Mouse (Mus musculus) hindbrain, embryonic 13.5 days (tissue): ENCODE results near the gene Gm10961. TPM values are rescaled to one million over a fixed set of nuclear protein-coding genes. Genes with fewer than 3 reads are reported as not detected.

Experiments
- ATAC-seq: fragments of 200-750 bp; cut with Nextera tagmentation; 2 replicates; pipeline ENCODE4 v1.8.0; 2017; ENCODE audit warnings: moderate TSS enrichment; ENCODE audit not compliant: low FRiP score
- H3K27ac ChIP-seq: fragments of 300-500 bp; sonication (generic); 2 replicates; pipeline ENCODE4 v1.5.1; 2015; ENCODE audit warnings: inconsistent platforms, mild to moderate bottlenecking, moderate library complexity
- H3K27me3 ChIP-seq: fragments of 300-500 bp; sonication (generic); 2 replicates; pipeline ENCODE4 v1.6.1; 2015; ENCODE audit warnings: mild to moderate bottlenecking, inconsistent platforms
- H3K36me3 ChIP-seq: fragments of 300-500 bp; sonication (generic); 2 replicates; pipeline ENCODE4 v1.6.1; 2015; ENCODE audit warnings: mild to moderate bottlenecking, inconsistent platforms
- H3K4me1 ChIP-seq: fragments of 300-500 bp; sonication (generic); replicated peaks from 2 replicates; pipeline ENCODE4 v1.6.1; 2015; ENCODE audit warnings: inconsistent platforms
- H3K4me2 ChIP-seq: fragments of 300-500 bp; sonication (generic); 2 replicates; pipeline ENCODE4 v1.6.1; 2015; ENCODE audit warnings: inconsistent platforms, mild to moderate bottlenecking, moderate library complexity
- H3K4me3 ChIP-seq: fragments of 300-500 bp; sonication (generic); 2 replicates; pipeline ENCODE4 v1.5.1; 2015; ENCODE audit warnings: mild to moderate bottlenecking, inconsistent platforms
- H3K9ac ChIP-seq: fragments of 300-500 bp; sonication (generic); 2 replicates; pipeline ENCODE4 v1.6.1; 2015; ENCODE audit warnings: mild to moderate bottlenecking, inconsistent platforms
- H3K9me3 ChIP-seq: fragments of 300-500 bp; sonication (generic); 2 replicates; pipeline ENCODE4 v1.6.1; 2016; ENCODE audit warnings: inconsistent platforms
- WGBS: fragments of 180-500 bp; shearing (Covaris S2); methylation state at CpG from one replicate; pipeline ENCODE4 v1.1.7; 2015; 5-methylcytosine and 5-hydroxymethylcytosine counted together
- polyA plus RNA-seq: library from polyadenylated mRNA; unstranded; fragments of >200 nt; fragmentation: Nextera tagmentation; extraction: Ambion mirVana; gene quantifications from 2 replicates; pipeline ENCODE4 v1.2.1, GENCODE M21; 2015

Gm10961 gene
- polyA plus RNA-seq, 1 experiment from 2014 or later, result not detected

DNA sequence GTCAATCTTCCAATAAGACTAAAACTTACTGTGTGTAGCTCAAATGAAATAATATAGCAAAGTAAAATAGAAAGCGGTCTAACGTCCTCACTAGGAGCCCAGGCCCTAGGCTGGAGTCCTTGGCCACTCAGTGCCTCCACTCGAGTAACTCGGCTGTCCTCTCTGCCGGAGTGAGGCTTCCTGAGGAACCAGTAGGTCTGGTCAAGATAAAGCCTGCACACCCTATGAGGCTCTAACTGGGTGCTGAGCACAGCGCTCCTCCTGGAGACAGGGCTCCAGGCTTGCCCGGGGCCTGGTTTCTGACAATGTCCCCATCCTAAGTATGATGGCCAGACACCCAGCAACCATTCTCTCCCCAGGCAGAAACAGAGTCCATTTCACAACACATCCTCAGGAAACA, 8.6 kb upstream of the Gm10961 start:
- WGBS, result 99% methylated on average over 7 of the region's 7 CpGs
- H3K4me3 ChIP-seq, result no peak overlapping the region

DNA sequence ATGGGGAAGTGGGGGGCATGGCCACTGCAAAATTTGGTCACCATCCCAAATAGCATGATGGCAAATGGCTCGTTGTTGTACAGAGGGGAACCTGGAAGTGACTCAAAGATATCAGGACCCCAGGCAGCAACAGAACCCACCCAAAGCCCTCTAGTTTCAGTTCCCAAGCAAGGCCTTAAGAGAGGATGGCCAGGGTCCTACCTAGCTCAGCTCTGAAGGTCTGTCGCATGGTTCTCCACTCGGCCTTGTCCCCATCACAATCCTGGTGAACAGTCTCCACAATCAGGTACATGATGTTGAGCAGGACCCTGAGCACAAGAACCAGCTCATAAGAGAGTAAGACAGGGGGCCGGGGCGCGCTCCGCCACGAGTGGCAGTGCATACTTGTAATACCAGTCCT, 6.7 kb upstream of the Gm10961 start:
- H3K4me3 ChIP-seq, result no peak overlapping the region
- H3K27ac ChIP-seq, result no peak overlapping the region
- H3K9me3 ChIP-seq, result no peaks in the 10 kb centered on the region
- WGBS, result 97% methylated on average over 8 of the region's 8 CpGs
- H3K9ac ChIP-seq, result no peak overlapping the region
- peaks cover 11% of the 10 kb centered on the region for H3K4me1 ChIP-seq
- no peaks in the 10 kb centered on the region for H3K27me3 ChIP-seq
- H3K4me2 ChIP-seq, result no peak overlapping the region
- ATAC-seq, result no peak
- H3K36me3 ChIP-seq, result peaks cover 92% of the 10 kb centered on the region

More for the DNA sequence above, 8.6 kb upstream of the Gm10961 start:
- Histone ChIP-seq H3K9me3 (no peaks in the 10 kb centered on the region), H3K27ac (no peak overlapping the region), H3K9ac (no peak overlapping the region), H3K27me3 (no peaks in the 10 kb centered on the region), H3K4me2 (no peak overlapping the region), H3K4me1 (no peaks in the 10 kb centered on the region), H3K36me3 (peaks cover 97% of the 10 kb centered on the region)
- ATAC-seq, result no peak

- Histone ChIP-seq H3K4me2 (no peak overlapping the region), H3K36me3 (peaks cover 87% of the 10 kb centered on the region), H3K27me3 (no peaks in the 10 kb centered on the region), H3K4me1 (peaks cover 22% of the 10 kb centered on the region), H3K4me3 (no peak overlapping the region), H3K9me3 (no peaks in the 10 kb centered on the region), H3K9ac (no peak overlapping the region), H3K27ac (no peak overlapping the region)
- ATAC-seq, result no peak
- WGBS, result 92% methylated on average over 8 of the region's 8 CpGs
Observed at GRCm38 (mm10) chr3:107625536-107625935, 5.6 kb upstream of the Gm10961 start.

DNA sequence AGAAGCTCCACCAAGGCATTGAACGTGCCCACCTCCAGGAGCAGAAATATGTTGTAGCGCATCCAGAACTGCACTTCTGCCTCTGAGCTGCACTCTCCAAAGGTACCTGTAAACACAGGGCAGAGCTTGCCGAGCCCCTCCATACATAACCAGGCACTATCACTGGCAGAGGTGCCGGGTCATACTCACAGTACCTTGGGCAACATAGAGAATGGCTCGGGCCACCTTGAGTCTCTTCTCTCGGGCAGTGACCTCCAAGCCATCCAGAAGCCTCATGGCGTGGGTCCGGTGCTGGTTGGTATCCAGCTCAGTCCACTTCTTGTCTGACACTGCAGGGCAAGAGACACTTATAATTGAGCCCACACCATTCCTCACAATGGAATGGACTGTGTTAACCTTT, 4.4 kb upstream of the Gm10961 start:
- whole genome bisulfite sequencing, result 97% methylated on average over 8 of the region's 8 CpGs
- H3K36me3 ChIP-seq, result peaks cover 75% of the 10 kb centered on the region
- no peak overlapping the region for H3K27ac ChIP-seq
- no peaks in the 10 kb centered on the region for H3K27me3 ChIP-seq
- no peak overlapping the region for H3K9ac ChIP-seq
- peaks cover 24% of the 10 kb centered on the region for H3K4me1 ChIP-seq
- no peak overlapping the region for H3K4me3 ChIP-seq
- H3K4me2 ChIP-seq, result no peak overlapping the region
- H3K9me3 ChIP-seq, result no peaks in the 10 kb centered on the region
- ATAC-seq, result no peak

- Histone ChIP-seq H3K9me3 (no peaks in the 10 kb centered on the region), H3K4me1 (peaks cover 29% of the 10 kb centered on the region), H3K4me3 (no peak overlapping the region), H3K4me2 (no peak overlapping the region), H3K36me3 (peaks cover 66% of the 10 kb centered on the region), H3K9ac (no peak overlapping the region), H3K27me3 (no peaks in the 10 kb centered on the region), H3K27ac (no peak overlapping the region)
- ATAC-seq, result no peak
- WGBS, result 86% methylated on average over 7 of the region's 7 CpGs
Observed at GRCm38 (mm10) chr3:107627641-107628040, 3.5 kb upstream of the Gm10961 start.

GRCm38 (mm10) chr3:107628551-107628950, 2.6 kb upstream of the Gm10961 start:
- WGBS, result 95% methylated on average over 2 of the region's 2 CpGs
- Histone ChIP-seq H3K27ac (no peak overlapping the region), H3K4me3 (no peak overlapping the region), H3K27me3 (no peaks in the 10 kb centered on the region), H3K36me3 (peaks cover 57% of the 10 kb centered on the region), H3K4me1 (peaks cover 29% of the 10 kb centered on the region), H3K9me3 (no peaks in the 10 kb centered on the region), H3K9ac (no peak overlapping the region), H3K4me2 (no peak overlapping the region)
- ATAC-seq, result no peak

- ATAC-seq, result no peak
- Histone ChIP-seq H3K9ac (no peak overlapping the region), H3K4me2 (peak overlapping the region; percentile 76), H3K27me3 (no peaks in the 10 kb centered on the region), H3K36me3 (peaks cover 48% of the 10 kb centered on the region), H3K27ac (no peak overlapping the region), H3K9me3 (no peaks in the 10 kb centered on the region), H3K4me3 (peak overlapping the region; percentile 8; the same call in 1 of the 2 replicates), H3K4me1 (peaks cover 29% of the 10 kb centered on the region)
- WGBS, result 96% methylated on average over 4 of the region's 4 CpGs
Observed at GRCm38 (mm10) chr3:107629411-107629810, 1.7 kb upstream of the Gm10961 start.

DNA sequence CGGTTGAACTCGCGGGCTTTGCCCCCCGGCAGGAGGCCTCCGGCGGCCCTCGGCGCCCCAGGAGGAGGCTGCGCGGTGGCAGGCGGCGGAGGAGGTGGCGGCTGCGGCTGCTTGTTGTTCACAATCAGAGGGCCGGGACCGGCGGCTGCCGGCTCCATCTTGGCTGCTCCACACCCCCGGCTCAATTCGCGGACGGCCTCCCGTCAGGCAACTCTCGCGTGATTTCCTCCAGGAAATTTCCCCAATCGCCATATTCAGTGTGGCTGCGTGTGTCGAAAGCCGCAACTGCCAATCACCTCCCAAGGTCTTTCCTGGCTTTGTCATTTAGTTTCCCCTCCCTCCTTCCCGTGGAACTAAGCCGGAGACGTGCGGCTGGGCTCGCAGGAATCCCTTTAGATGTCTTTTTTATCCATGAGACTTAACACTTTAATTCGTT, 419 bp downstream of the Gm10961 start, which contains the start of gene Strip1:
Strip1 (minus strand) TSS at position 172 of the 436 bp plus-strand sequence.
- peak within 1 kb of the TSS; percentile 98 for H3K27ac ChIP-seq
- H3K36me3 ChIP-seq, result peaks cover 27% of the 10 kb centered on the region
- H3K9ac ChIP-seq, result peak within 1 kb of the TSS; percentile 97
- peak; percentile 94 for ATAC-seq
- no peaks in the 10 kb centered on the region for H3K27me3 ChIP-seq
- no peaks in the 10 kb centered on the region for H3K9me3 ChIP-seq
- H3K4me2 ChIP-seq, result peak within 1 kb of the TSS; percentile 76
- WGBS, result under 1% methylated on average over 35 of the region's 35 CpGs
- H3K4me3 ChIP-seq, result peak within 1 kb of the TSS; percentile 96
- H3K4me1 ChIP-seq, result peaks cover 29% of the 10 kb centered on the region

DNA sequence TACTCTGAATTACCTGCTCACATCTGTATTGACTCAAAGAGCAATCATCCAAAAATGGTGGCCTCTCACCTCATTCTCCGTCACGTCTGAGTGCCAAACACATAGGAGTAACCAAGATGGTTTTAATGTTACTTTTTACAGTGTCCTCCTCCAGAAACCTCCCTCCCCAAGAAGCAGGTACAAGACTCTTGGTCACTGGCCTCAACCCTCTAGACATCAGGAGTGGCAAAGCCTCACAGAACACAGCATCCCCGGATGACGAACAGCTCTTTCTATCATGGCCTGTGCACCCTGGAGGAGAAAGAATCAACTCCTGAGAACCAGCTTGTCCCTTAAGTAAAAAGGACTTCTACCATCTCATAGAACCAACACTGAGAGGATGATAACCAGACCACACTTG, 1.7 kb downstream of the Gm10961 start:
- peaks cover 32% of the 10 kb centered on the region for H3K4me1 ChIP-seq
- WGBS, result 90% methylated on average over 4 of the region's 4 CpGs
- H3K9ac ChIP-seq, result no peak overlapping the region
- H3K9me3 ChIP-seq, result no peaks in the 10 kb centered on the region
- no peak for ATAC-seq
- no peak overlapping the region for H3K4me2 ChIP-seq
- peaks cover 14% of the 10 kb centered on the region for H3K36me3 ChIP-seq
- no peak overlapping the region for H3K27ac ChIP-seq
- no peak overlapping the region for H3K4me3 ChIP-seq
- no peaks in the 10 kb centered on the region for H3K27me3 ChIP-seq

DNA sequence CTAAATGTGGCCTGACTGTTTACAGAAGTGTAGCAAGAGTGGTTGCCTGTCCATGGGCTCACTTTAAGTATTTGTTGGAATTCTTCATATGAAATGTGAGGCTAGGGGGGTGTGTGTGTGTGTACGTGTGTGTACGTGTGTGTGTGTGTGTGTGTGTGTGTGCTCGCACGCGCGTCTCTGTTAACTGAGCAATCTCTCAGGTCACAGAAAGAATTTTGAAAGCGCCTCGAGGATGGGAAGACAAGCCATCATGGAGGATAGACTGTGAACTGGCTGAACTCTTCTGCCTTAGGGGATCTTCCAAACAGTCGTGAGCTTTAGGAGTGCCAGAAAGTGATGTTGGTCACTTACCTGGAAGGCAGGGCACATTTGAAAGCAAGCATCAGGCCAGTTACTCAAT, 2.8 kb downstream of the Gm10961 start:
- no peak overlapping the region for H3K4me3 ChIP-seq
- H3K36me3 ChIP-seq, result peaks cover 5% of the 10 kb centered on the region
- 92% methylated on average over 9 of the region's 9 CpGs for WGBS
- H3K27ac ChIP-seq, result no peak overlapping the region
- no peak overlapping the region for H3K9ac ChIP-seq
- no peak for ATAC-seq
- no peak overlapping the region for H3K4me2 ChIP-seq
- H3K4me1 ChIP-seq, result peaks cover 25% of the 10 kb centered on the region
- H3K9me3 ChIP-seq, result no peaks in the 10 kb centered on the region
- no peaks in the 10 kb centered on the region for H3K27me3 ChIP-seq

- H3K9me3 ChIP-seq, result no peaks in the 10 kb centered on the region
- WGBS, result 59% methylated on average over 8 of the region's 8 CpGs
- H3K4me2 ChIP-seq, result no peak overlapping the region
- no peaks in the 10 kb centered on the region for H3K27me3 ChIP-seq
- no peak overlapping the region for H3K27ac ChIP-seq
- no peak overlapping the region for H3K4me3 ChIP-seq
- peaks cover 8% of the 10 kb centered on the region; the same call in 1 of the 2 replicates for H3K4me1 ChIP-seq
- no peaks in the 10 kb centered on the region for H3K36me3 ChIP-seq
- ATAC-seq, result no peak
- no peak overlapping the region for H3K9ac ChIP-seq
Observed at GRCm38 (mm10) chr3:107635836-107636235, 4.7 kb downstream of the Gm10961 start.

GRCm38 (mm10) chr3:107636236-107636635, 5.1 kb downstream of the Gm10961 start:
- Histone ChIP-seq H3K9ac (no peak overlapping the region), H3K4me3 (no peak overlapping the region)
- ATAC-seq, result no peak

DNA sequence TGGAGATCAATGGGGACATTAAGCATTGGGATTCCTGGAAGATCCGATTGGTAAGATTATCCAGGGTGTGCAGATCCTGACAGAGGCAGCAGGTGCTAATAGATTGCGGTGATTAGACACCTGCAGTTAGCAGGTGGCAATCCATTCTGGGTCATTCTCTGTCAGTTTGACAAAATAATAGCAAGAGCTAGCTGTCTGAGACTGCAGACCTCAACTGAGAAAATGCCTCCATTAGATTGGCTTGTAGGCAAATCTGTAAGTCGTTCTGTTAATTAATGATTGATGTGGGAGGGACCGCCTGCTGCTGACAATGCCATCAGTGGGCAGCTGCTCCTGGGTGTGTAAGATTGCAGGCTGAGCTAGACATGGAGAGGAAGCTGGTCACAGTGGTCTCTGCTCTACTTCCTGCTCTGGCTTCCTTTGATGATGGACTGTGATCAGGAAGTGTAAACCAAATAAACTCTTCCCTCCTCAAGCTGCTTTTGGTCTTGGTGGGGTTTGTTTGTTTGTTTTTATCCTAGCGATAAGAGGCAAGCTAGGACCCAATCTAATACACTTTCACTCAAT, 6.6 kb downstream of the Gm10961 start:
- WGBS, result 54% methylated on average over 5 of the region's 5 CpGs

More at GRCm38 (mm10) chr3:107636236-107636635, 5.1 kb downstream of the Gm10961 start:
- Histone ChIP-seq H3K27me3 (no peaks in the 10 kb centered on the region), H3K9me3 (no peaks in the 10 kb centered on the region), H3K4me1 (0 out of 2 replicates have a peak, but pooled peaks cover 8% of the 10 kb centered on the region), H3K36me3 (no peaks in the 10 kb centered on the region), H3K4me2 (no peak overlapping the region), H3K27ac (no peak overlapping the region)
- WGBS, result 78% methylated on average over 3 of the region's 3 CpGs

More for the DNA sequence above, 6.6 kb downstream of the Gm10961 start:
- Histone ChIP-seq H3K9me3 (no peaks in the 10 kb centered on the region), H3K4me3 (no peak overlapping the region), H3K36me3 (no peaks in the 10 kb centered on the region), H3K9ac (no peak overlapping the region), H3K4me2 (no peak overlapping the region), H3K27ac (no peak overlapping the region), H3K27me3 (no peaks in the 10 kb centered on the region), H3K4me1 (0 out of 2 replicates have a peak, but pooled peaks cover 3% of the 10 kb centered on the region)
- peak; percentile 43; the same call in 1 of the 2 replicates for ATAC-seq
